Mouse (Mus musculus): ENCODE data around the gene Uaca. TPM values are rescaled to one million over a fixed set of nuclear protein-coding genes. Genes with fewer than 3 reads are reported as not detected.

Gene Uaca
- polyA plus RNA-seq, 1 experiment from 2014 or later = 38.9 TPM

- peak overlapping the region; percentile 87 for H3K27ac ChIP-seq (ENCODE audit: poor library complexity, severe bottlenecking)
- no peaks in the 10 kb centered on the region for H3K27me3 ChIP-seq (replicated peaks)
- peak overlapping the region; percentile 87 for H3K4me2 ChIP-seq
- no peaks in the 10 kb centered on the region for H3K9me3 ChIP-seq (replicated peaks)
- H3K9ac ChIP-seq = peak overlapping the region; percentile 88
- ATAC-seq (ENCODE audit: insufficient number of reproducible peaks, low FRiP score) = peak; percentile 62
- peak overlapping the region; percentile 78 for H3K4me3 ChIP-seq
- under 1% methylated on average over 30 of the region's 30 CpGs for WGBS
- no peaks in the 10 kb centered on the region for H3K36me3 ChIP-seq
- peaks cover 42% of the 10 kb centered on the region for H3K4me1 ChIP-seq (replicated peaks)
Observed at GRCm38 (mm10) chr9:60794841-60795351, 554 bp downstream of the Uaca start.

- Histone ChIP-seq H3K9ac (no peak overlapping the region), H3K27me3 (replicated peaks) (no peaks in the 10 kb centered on the region), H3K4me3 (peak overlapping the region; percentile 78), H3K9me3 (replicated peaks) (no peaks in the 10 kb centered on the region), H3K4me2 (peak overlapping the region; percentile 52), H3K4me1 (replicated peaks) (peaks cover 44% of the 10 kb centered on the region), H3K27ac (ENCODE audit: poor library complexity, severe bottlenecking) (no peak overlapping the region), H3K36me3 (no peaks in the 10 kb centered on the region)
- no peak for ATAC-seq (ENCODE audit: insufficient number of reproducible peaks, low FRiP score)
- WGBS = 74% methylated on average over 7 of the region's 7 CpGs
Observed at GRCm38 (mm10) chr9:60796076-60796475, 1.7 kb downstream of the Uaca start.

- no peak overlapping the region for H3K4me3 ChIP-seq
- H3K4me1 ChIP-seq (replicated peaks) = peaks cover 46% of the 10 kb centered on the region
- no peaks in the 10 kb centered on the region for H3K9me3 ChIP-seq (replicated peaks)
- ATAC-seq (ENCODE audit: insufficient number of reproducible peaks, low FRiP score) = no peak
- no peaks in the 10 kb centered on the region for H3K27me3 ChIP-seq (replicated peaks)
- H3K27ac ChIP-seq (ENCODE audit: poor library complexity, severe bottlenecking) = no peak overlapping the region
- H3K9ac ChIP-seq = no peak overlapping the region
- 82% methylated on average over 6 of the region's 6 CpGs for WGBS
- no peaks in the 10 kb centered on the region for H3K36me3 ChIP-seq
- H3K4me2 ChIP-seq = no peak overlapping the region
Observed at GRCm38 (mm10) chr9:60797126-60797525, 2.8 kb downstream of the Uaca start.

GRCm38 (mm10) chr9:60799061-60799460, 4.7 kb downstream of the Uaca start:
- H3K27me3 ChIP-seq (replicated peaks) = no peaks in the 10 kb centered on the region
- no peaks in the 10 kb centered on the region for H3K9me3 ChIP-seq (replicated peaks)
- H3K4me1 ChIP-seq (replicated peaks) = peaks cover 36% of the 10 kb centered on the region
- ATAC-seq (ENCODE audit: insufficient number of reproducible peaks, low FRiP score) = no peak
- 46% methylated on average over 10 of the region's 10 CpGs for WGBS
- no peak overlapping the region for H3K4me3 ChIP-seq
- H3K4me2 ChIP-seq = no peak overlapping the region
- H3K9ac ChIP-seq = no peak overlapping the region
- H3K27ac ChIP-seq (ENCODE audit: poor library complexity, severe bottlenecking) = no peak overlapping the region
- no peaks in the 10 kb centered on the region for H3K36me3 ChIP-seq

GRCm38 (mm10) chr9:60800663-60801382, 6.5 kb downstream of the Uaca start:
- Histone ChIP-seq H3K9me3 (replicated peaks) (no peaks in the 10 kb centered on the region), H3K4me1 (replicated peaks) (peaks cover 38% of the 10 kb centered on the region), H3K27ac (ENCODE audit: poor library complexity, severe bottlenecking) (no peak overlapping the region), H3K36me3 (peaks cover 3% of the 10 kb centered on the region; the same call in 1 of the 2 replicates), H3K9ac (no peak overlapping the region), H3K4me3 (no peak overlapping the region), H3K27me3 (replicated peaks) (no peaks in the 10 kb centered on the region), H3K4me2 (no peak overlapping the region)
- ATAC-seq (ENCODE audit: insufficient number of reproducible peaks, low FRiP score) = no peak
- 67% methylated on average over 8 of the region's 8 CpGs for WGBS

- Histone ChIP-seq H3K4me3 (no peak overlapping the region), H3K27me3 (replicated peaks) (no peaks in the 10 kb centered on the region), H3K4me1 (replicated peaks) (peaks cover 30% of the 10 kb centered on the region), H3K4me2 (no peak overlapping the region), H3K9ac (no peak overlapping the region), H3K9me3 (replicated peaks) (no peaks in the 10 kb centered on the region), H3K27ac (ENCODE audit: poor library complexity, severe bottlenecking) (no peak overlapping the region), H3K36me3 (peaks cover 6% of the 10 kb centered on the region; the same call in 1 of the 2 replicates)
- no peak for ATAC-seq (ENCODE audit: insufficient number of reproducible peaks, low FRiP score)
- 71% methylated on average over 1 of the region's 1 CpGs for WGBS
Observed at GRCm38 (mm10) chr9:60801746-60802145, 7.4 kb downstream of the Uaca start.

- Histone ChIP-seq H3K9ac (no peak overlapping the region), H3K4me2 (no peak overlapping the region), H3K36me3 (peaks cover 6% of the 10 kb centered on the region; the same call in 1 of the 2 replicates), H3K27me3 (replicated peaks) (no peaks in the 10 kb centered on the region), H3K4me3 (no peak overlapping the region), H3K4me1 (replicated peaks) (peaks cover 33% of the 10 kb centered on the region), H3K9me3 (replicated peaks) (no peaks in the 10 kb centered on the region), H3K27ac (ENCODE audit: poor library complexity, severe bottlenecking) (no peak overlapping the region)
- WGBS = 89% methylated on average over 5 of the region's 5 CpGs
- ATAC-seq (ENCODE audit: insufficient number of reproducible peaks, low FRiP score) = no peak
Observed at GRCm38 (mm10) chr9:60802341-60802740, 8.0 kb downstream of the Uaca start.

GRCm38 (mm10) chr9:60806021-60806420, 11.7 kb downstream of the Uaca start:
- no peak for ATAC-seq (ENCODE audit: insufficient number of reproducible peaks, low FRiP score)
- Histone ChIP-seq H3K9ac (no peak overlapping the region), H3K4me1 (replicated peaks) (peaks cover 25% of the 10 kb centered on the region), H3K9me3 (replicated peaks) (no peaks in the 10 kb centered on the region), H3K4me3 (no peak overlapping the region), H3K27me3 (replicated peaks) (no peaks in the 10 kb centered on the region), H3K4me2 (no peak overlapping the region), H3K36me3 (peaks cover 6% of the 10 kb centered on the region; the same call in 1 of the 2 replicates), H3K27ac (ENCODE audit: poor library complexity, severe bottlenecking) (no peak overlapping the region)
- 92% methylated on average over 2 of the region's 2 CpGs for WGBS

- no peak for ATAC-seq (ENCODE audit: insufficient number of reproducible peaks, low FRiP score)
- Histone ChIP-seq H3K9ac (no peak overlapping the region), H3K27ac (ENCODE audit: poor library complexity, severe bottlenecking) (no peak overlapping the region), H3K4me2 (no peak overlapping the region), H3K4me3 (no peak overlapping the region), H3K4me1 (replicated peaks) (peaks cover 33% of the 10 kb centered on the region), H3K27me3 (replicated peaks) (no peaks in the 10 kb centered on the region), H3K9me3 (replicated peaks) (no peaks in the 10 kb centered on the region), H3K36me3 (peaks cover 6% of the 10 kb centered on the region; the same call in 1 of the 2 replicates)
- WGBS = 90% methylated on average over 5 of the region's 5 CpGs
Observed at GRCm38 (mm10) chr9:60807996-60808395, 13.7 kb downstream of the Uaca start.

- Histone ChIP-seq H3K27me3 (replicated peaks) (no peaks in the 10 kb centered on the region), H3K4me2 (peak overlapping the region; percentile 65), H3K4me3 (peak overlapping the region; percentile 37), H3K4me1 (replicated peaks) (peaks cover 39% of the 10 kb centered on the region), H3K27ac (ENCODE audit: poor library complexity, severe bottlenecking) (peak overlapping the region; percentile 89), H3K9me3 (replicated peaks) (no peaks in the 10 kb centered on the region), H3K9ac (peak overlapping the region; percentile 28; the same call in 1 of the 2 replicates), H3K36me3 (no peaks in the 10 kb centered on the region)
- ATAC-seq (ENCODE audit: insufficient number of reproducible peaks, low FRiP score) = peak; percentile 95
- 1% methylated on average over 11 of the region's 11 CpGs for WGBS
Observed at GRCm38 (mm10) chr9:60813139-60813880, 19.0 kb downstream of the Uaca start.

- Histone ChIP-seq H3K36me3 (no peaks in the 10 kb centered on the region), H3K9ac (no peak overlapping the region), H3K27ac (ENCODE audit: poor library complexity, severe bottlenecking) (no peak overlapping the region), H3K4me2 (no peak overlapping the region), H3K9me3 (replicated peaks) (no peaks in the 10 kb centered on the region), H3K4me1 (replicated peaks) (peaks cover 42% of the 10 kb centered on the region), H3K27me3 (replicated peaks) (no peaks in the 10 kb centered on the region), H3K4me3 (no peak overlapping the region)
- 86% methylated on average over 8 of the region's 8 CpGs for WGBS
- ATAC-seq (ENCODE audit: insufficient number of reproducible peaks, low FRiP score) = no peak
Observed at GRCm38 (mm10) chr9:60815502-60815901, 21.2 kb downstream of the Uaca start.

All from heart, embryonic 12.5 days (tissue).